Comparison of ENCODE assay signal across 8 mouse cellular contexts in genomic region chr2:173173521-173174511, GRCm38 (mm10). TPM values are rescaled to one million over a fixed set of nuclear protein-coding genes. Genes with fewer than 3 reads are reported as not detected.
DNase-seq lines count a peak whose midpoint lies in the region; ATAC-seq and TF ChIP-seq lines count a peak whose summit lies in the region.

No protein-coding gene starts in this region.

- peak; percentile 86 for ATAC-seq in CD4-positive, CD25-positive, alpha-beta regulatory T cell, adult 4 months
- ATAC-seq in forebrain, embryonic 14.5 days = peak; percentile 89
- ATAC-seq in hindbrain, embryonic 12.5 days (ENCODE audit: low FRiP score) = peak; percentile 82
- peak; percentile 80 for ATAC-seq in liver, embryonic 16.5 days (ENCODE audit: low read depth)

- TF ChIP-seq POLR2A in olfactory bulb, adult 2 months (IDR thresholded peaks at IDR 0.05; ENCODE audit: insufficient read depth, low read depth, low read length) = no peak

- peak; percentile 80 for DNase-seq in adrenal gland, adult 2 months
- peak; percentile 94 for DNase-seq in forebrain, embryonic 14.5 days (ENCODE audit: low spot score)
- peak; percentile 84 to 85 for DNase-seq in layer of hippocampus, adult 8-10 months (ENCODE audit: low spot score in 2 of 2)
- no peak for DNase-seq in gastrocnemius, postnatal 10 days

- H3K27ac ChIP-seq in forebrain, embryonic 14.5 days (ENCODE audit: low read depth, low read length) = peak overlapping the region; percentile 93
- H3K27ac ChIP-seq in hindbrain, embryonic 12.5 days = peak overlapping the region; percentile 95
- peak overlapping the region; percentile 37; the same call in 1 of the 2 replicates for H3K27ac ChIP-seq in liver, embryonic 16.5 days (ENCODE audit: low read length)
- 0 out of 2 replicates have a peak overlapping the region, but pooled peaks have one; percentile 48 for H3K27ac ChIP-seq in olfactory bulb, adult 2 months (ENCODE audit: insufficient read depth, low read depth, low read length)

- H3K4me3 ChIP-seq in forebrain, embryonic 14.5 days (ENCODE audit: low read depth, low read length) = peak overlapping the region; percentile 26
- H3K4me3 ChIP-seq in hindbrain, embryonic 12.5 days = peak overlapping the region; percentile 20
- H3K4me3 ChIP-seq in liver, embryonic 16.5 days (ENCODE audit: low read depth, low read length) = no peak overlapping the region
- H3K4me3 ChIP-seq in olfactory bulb, adult 2 months (ENCODE audit: insufficient read depth, low read depth, low read length) = peak overlapping the region; percentile 1; the same call in 1 of the 2 replicates

- 0 out of 2 replicates have a peak, but pooled peaks cover 2% of the 10 kb centered on the region for H3K27me3 ChIP-seq in forebrain, embryonic 14.5 days (replicated peaks; ENCODE audit: control insufficient read depth, insufficient read depth, low read length)
- peaks cover 4% of the 10 kb centered on the region; the same call in 1 of the 2 replicates for H3K27me3 ChIP-seq in hindbrain, embryonic 12.5 days
- H3K27me3 ChIP-seq in liver, embryonic 16.5 days (ENCODE audit: control insufficient read depth, insufficient read depth, low read depth, low read length) = peaks cover 9% of the 10 kb centered on the region

- TF ChIP-seq CTCF in olfactory bulb, adult 2 months (IDR thresholded peaks at IDR 0.05; ENCODE audit: insufficient read depth, low read depth, low read length) = no peak

- peaks cover 16% of the 10 kb centered on the region for H3K4me1 ChIP-seq in forebrain, embryonic 14.5 days (ENCODE audit: control insufficient read depth, insufficient read depth, low read length)
- H3K4me1 ChIP-seq in hindbrain, embryonic 12.5 days = peaks cover 43% of the 10 kb centered on the region
- peaks cover 6% of the 10 kb centered on the region; the same call in 1 of the 2 replicates for H3K4me1 ChIP-seq in liver, embryonic 16.5 days (ENCODE audit: control insufficient read depth, low read depth, low read length)
- peaks cover 26% of the 10 kb centered on the region for H3K4me1 ChIP-seq in olfactory bulb, adult 2 months (ENCODE audit: control insufficient read depth, insufficient read depth, low read length)

- 2% methylated on average over 22 of the region's 22 CpGs for WGBS in forebrain, embryonic 14.5 days
- WGBS in hindbrain, embryonic 12.5 days = 2% methylated on average over 21 of the region's 22 CpGs
- WGBS in liver, embryonic 16.5 days (ENCODE audit: insufficient replicate concordance) = 9% methylated on average over 21 of the region's 22 CpGs
- WGBS in olfactory bulb, adult 2 months = 5% methylated on average over 22 of the region's 22 CpGs

- H3K36me3 ChIP-seq in forebrain, embryonic 14.5 days (ENCODE audit: control insufficient read depth, insufficient read depth, low read length) = no peaks in the 10 kb centered on the region
- no peaks in the 10 kb centered on the region for H3K36me3 ChIP-seq in hindbrain, embryonic 12.5 days
- no peaks in the 10 kb centered on the region for H3K36me3 ChIP-seq in liver, embryonic 16.5 days (ENCODE audit: control insufficient read depth, insufficient read depth)

- no peaks in the 10 kb centered on the region for H3K9me3 ChIP-seq in forebrain, embryonic 14.5 days (replicated peaks; ENCODE audit: control insufficient read depth, low read length)
- H3K9me3 ChIP-seq in hindbrain, embryonic 12.5 days (replicated peaks) = no peaks in the 10 kb centered on the region
- 0 out of 2 replicates have a peak, but pooled peaks cover 2% of the 10 kb centered on the region for H3K9me3 ChIP-seq in liver, embryonic 16.5 days (replicated peaks; ENCODE audit: control insufficient read depth, low read length)

- peak overlapping the region; percentile 48 for H3K9ac ChIP-seq in forebrain, embryonic 14.5 days (ENCODE audit: low read length)
- H3K9ac ChIP-seq in hindbrain, embryonic 12.5 days = 0 out of 2 replicates have a peak overlapping the region, but pooled peaks have one; percentile 23
- H3K9ac ChIP-seq in liver, embryonic 16.5 days (ENCODE audit: low read depth, low read length) = no peak overlapping the region

- H3K4me2 ChIP-seq in forebrain, embryonic 14.5 days (ENCODE audit: low read length) = peak overlapping the region; percentile 56
- peak overlapping the region; percentile 55 for H3K4me2 ChIP-seq in hindbrain, embryonic 12.5 days (replicated peaks)
- peak overlapping the region; percentile 25 for H3K4me2 ChIP-seq in liver, embryonic 16.5 days (ENCODE audit: low read depth, low read length)

RNA-seq across cellular contexts. Expression of gene Pck1, which starts 21.0 kb away (rescaled TPM):
- polyA plus RNA-seq in CD4-positive, CD25-positive, alpha-beta regulatory T cell, adult 4 months (2017; shearing (Covaris generic)) = not detected
- total RNA-seq in adrenal gland, adult 2 months (2021) = 1,000 to 10,000 TPM in 1 of 2 experiments, 100 to 1,000 TPM in 1; 919 to 1,359 TPM
- polyA plus RNA-seq in adrenal gland, adult 2 months (2012; rRNA removed) = 84.6 and 134 TPM in 2 replicates
- polyA plus RNA-seq in forebrain, embryonic 14.5 days (2014; fragmentation: Nextera tagmentation; extraction: Ambion mirVana) = not detected in 2 replicates
- polyA plus RNA-seq in hindbrain, embryonic 12.5 days (2016; fragmentation: Nextera tagmentation; extraction: Ambion mirVana) = not detected in 2 replicates
- total RNA-seq in layer of hippocampus, adult 8-10 months (2022) = under 1 TPM in 1 of 4 experiments, not detected in 3; 0.11 TPM
- 0.80 and 0.93 TPM in 2 replicates for polyA plus RNA-seq in liver, embryonic 16.5 days (2015; fragmentation: Nextera tagmentation; extraction: Ambion mirVana)
- polyA plus RNA-seq in olfactory bulb, adult 2 months (2012; ENCODE audit: insufficient read depth, insufficient read length, low replicate concordance, missing spikeins) = not detected in 2 replicates
- 10 to 100 TPM in 1 of 2 experiments, 1 to 10 TPM in 1; 9.1 to 17.4 TPM for total RNA-seq in gastrocnemius, postnatal 10 days (2021)

RNA-seq across cellular contexts. Expression of gene Zbp1, which starts 44.9 kb away (rescaled TPM):
- 100 to 1,000 TPM in 1 of 2 experiments, 10 to 100 TPM in 1; 85.2 to 140 TPM for polyA plus RNA-seq in CD4-positive, CD25-positive, alpha-beta regulatory T cell, adult 4 months (2017; shearing (Covaris generic))
- 1 to 10 TPM; 2.7 to 9.0 TPM for total RNA-seq in adrenal gland, adult 2 months (2021)
- polyA plus RNA-seq in adrenal gland, adult 2 months (2012; rRNA removed) = 3.3 and 3.8 TPM in 2 replicates
- not detected in 2 replicates for polyA plus RNA-seq in forebrain, embryonic 14.5 days (2014; fragmentation: Nextera tagmentation; extraction: Ambion mirVana)
- 0.28 TPM in 1 of 2 replicates, not detected in the other for polyA plus RNA-seq in hindbrain, embryonic 12.5 days (2016; fragmentation: Nextera tagmentation; extraction: Ambion mirVana)
- total RNA-seq in layer of hippocampus, adult 8-10 months (2022) = 1 to 10 TPM in 2 of 4 experiments, not detected in 2; 1.5 to 2.5 TPM
- 0.68 and 1.0 TPM in 2 replicates for polyA plus RNA-seq in liver, embryonic 16.5 days (2015; fragmentation: Nextera tagmentation; extraction: Ambion mirVana)
- polyA plus RNA-seq in olfactory bulb, adult 2 months (2012; ENCODE audit: insufficient read depth, insufficient read length, low replicate concordance, missing spikeins) = not detected in 2 replicates
- total RNA-seq in gastrocnemius, postnatal 10 days (2021) = under 1 TPM in 1 of 2 experiments, not detected in 1; 0.09 TPM

RNA-seq across cellular contexts. Expression of gene Ctcfl, which starts 54.5 kb away (rescaled TPM):
- polyA plus RNA-seq in CD4-positive, CD25-positive, alpha-beta regulatory T cell, adult 4 months (2017; shearing (Covaris generic)) = not detected
- total RNA-seq in adrenal gland, adult 2 months (2021) = under 1 TPM; 0.10 to 0.12 TPM
- polyA plus RNA-seq in adrenal gland, adult 2 months (2012; rRNA removed) = not detected in 2 replicates
- not detected in 2 replicates for polyA plus RNA-seq in forebrain, embryonic 14.5 days (2014; fragmentation: Nextera tagmentation; extraction: Ambion mirVana)
- 0.14 TPM in 2 replicates for polyA plus RNA-seq in hindbrain, embryonic 12.5 days (2016; fragmentation: Nextera tagmentation; extraction: Ambion mirVana)
- total RNA-seq in layer of hippocampus, adult 8-10 months (2022) = not detected
- 0.05 and 0.06 TPM in 2 replicates for polyA plus RNA-seq in liver, embryonic 16.5 days (2015; fragmentation: Nextera tagmentation; extraction: Ambion mirVana)
- polyA plus RNA-seq in olfactory bulb, adult 2 months (2012; ENCODE audit: insufficient read depth, insufficient read length, low replicate concordance, missing spikeins) = not detected in 2 replicates
- not detected for total RNA-seq in gastrocnemius, postnatal 10 days (2021)

Comparison
In these comparisons a context has a peak if more than half of its experiments do, and no peak if none do; other contexts are left out.
1. H3K27ac ChIP-seq: peak in every context shown above with its lines; median percentile 95 in hindbrain, embryonic 12.5 days; 93 in forebrain, embryonic 14.5 days; 48 in olfactory bulb, adult 2 months; 37 in liver, embryonic 16.5 days.
2. RNA of gene Pck1, which starts 21.0 kb away (polyA plus RNA-seq): 84.6 to 134 TPM in adrenal gland, adult 2 months; 0.80 to 0.93 TPM in liver, embryonic 16.5 days, not detected in CD4-positive, CD25-positive, alpha-beta regulatory T cell, adult 4 months, not detected in forebrain, embryonic 14.5 days, not detected in hindbrain, embryonic 12.5 days and not detected in olfactory bulb, adult 2 months; every median in the first group is over 10 times any median in the second.
3. RNA of gene Zbp1, which starts 44.9 kb away (polyA plus RNA-seq): not detected in olfactory bulb, adult 2 months and 85.2 to 140 TPM in CD4-positive, CD25-positive, alpha-beta regulatory T cell, adult 4 months; 3.3 to 3.8 TPM in adrenal gland, adult 2 months, 0.68 to 1.0 TPM in liver, embryonic 16.5 days, 0.28 TPM in hindbrain, embryonic 12.5 days and not detected in forebrain, embryonic 14.5 days; every median in the first group is over 10 times any median in the second.
4. Peak in every context shown above with its lines, with median percentiles within 50 percentile points of each other: ATAC-seq and H3K4me2 ChIP-seq.